Mouse (Mus musculus) embryonic facial prominence, embryonic 15.5 days (tissue): ENCODE results near the gene Crkl. TPM values are rescaled to one million over a fixed set of nuclear protein-coding genes. Genes with fewer than 3 reads are reported as not detected.
A peak's percentile ranks its signal among the peaks of the same experiment; 100 is the strongest.

Source experiments
- ATAC-seq: fragments of 200-750 bp; cut with Nextera tagmentation; 2 replicates; pipeline ENCODE4 v1.8.0; 2017; ENCODE audit warnings: low read depth, moderate TSS enrichment; ENCODE audit not compliant: insufficient number of reproducible peaks, low FRiP score, low TSS enrichment
- H3K27ac ChIP-seq: fragments of 300-500 bp; sonication (generic); replicated peaks from 2 replicates; pipeline ENCODE4 v1.5.1; 2015; ENCODE audit warnings: mild to moderate bottlenecking, inconsistent platforms
- H3K27me3 ChIP-seq: fragments of 300-500 bp; sonication (generic); 2 replicates; pipeline ENCODE4 v1.6.1; 2015; ENCODE audit warnings: inconsistent platforms
- H3K36me3 ChIP-seq: fragments of 300-500 bp; sonication (generic); 2 replicates; pipeline ENCODE4 v1.6.1; 2015; ENCODE audit warnings: mild to moderate bottlenecking, inconsistent platforms
- H3K4me1 ChIP-seq: fragments of 300-500 bp; sonication (generic); 2 replicates; pipeline ENCODE4 v1.6.1; 2015; ENCODE audit warnings: inconsistent platforms
- H3K4me2 ChIP-seq: fragments of 300-500 bp; sonication (generic); replicated peaks from 2 replicates; pipeline ENCODE4 v1.6.1; 2015; ENCODE audit warnings: mild to moderate bottlenecking, inconsistent platforms
- H3K4me3 ChIP-seq: fragments of 300-500 bp; sonication (generic); replicated peaks from 2 replicates; pipeline ENCODE4 v1.5.1; 2015; ENCODE audit warnings: mild to moderate bottlenecking, inconsistent platforms
- H3K9ac ChIP-seq: fragments of 300-500 bp; sonication (generic); 2 replicates; pipeline ENCODE4 v1.6.1; 2015; ENCODE audit warnings: inconsistent platforms
- H3K9me3 ChIP-seq: fragments of 300-500 bp; sonication (generic); replicated peaks from 2 replicates; pipeline ENCODE4 v1.6.1; 2016; ENCODE audit warnings: inconsistent platforms
- WGBS: fragments of 180-500 bp; shearing (Covaris S2); methylation state at CpG from one replicate; pipeline ENCODE4 v1.1.7; 2015; 5-methylcytosine and 5-hydroxymethylcytosine counted together
- polyA plus RNA-seq: library from polyadenylated mRNA; unstranded; fragments of >200 nt; fragmentation: Nextera tagmentation; extraction: Ambion mirVana; gene quantifications from 2 replicates; pipeline ENCODE4 v1.2.1, GENCODE M21; 2015

Crkl gene
- polyA plus RNA-seq, 1 experiment from 2014 or later: 73.1 TPM

GRCm38 (mm10) chr16:17530640-17531288 lies 79.0 kb downstream of the Crkl start, which contains the start of gene Thap7:
Gene Thap7 (minus strand): TSS chr16:17531136.
- no peaks in the 10 kb centered on the region for H3K27me3 ChIP-seq
- H3K4me1 ChIP-seq: peaks cover 22% of the 10 kb centered on the region
- peak within 1 kb of the TSS; percentile 75 for H3K4me2 ChIP-seq
- H3K4me3 ChIP-seq: peak within 1 kb of the TSS; percentile 63
- peaks cover 36% of the 10 kb centered on the region for H3K36me3 ChIP-seq
- H3K9ac ChIP-seq: peak within 1 kb of the TSS; percentile 58
- H3K9me3 ChIP-seq: no peaks in the 10 kb centered on the region
- ATAC-seq: peak; percentile 96
- peak within 1 kb of the TSS; percentile 97 for H3K27ac ChIP-seq
- under 1% methylated on average over 67 of the region's 67 CpGs for WGBS

DNA sequence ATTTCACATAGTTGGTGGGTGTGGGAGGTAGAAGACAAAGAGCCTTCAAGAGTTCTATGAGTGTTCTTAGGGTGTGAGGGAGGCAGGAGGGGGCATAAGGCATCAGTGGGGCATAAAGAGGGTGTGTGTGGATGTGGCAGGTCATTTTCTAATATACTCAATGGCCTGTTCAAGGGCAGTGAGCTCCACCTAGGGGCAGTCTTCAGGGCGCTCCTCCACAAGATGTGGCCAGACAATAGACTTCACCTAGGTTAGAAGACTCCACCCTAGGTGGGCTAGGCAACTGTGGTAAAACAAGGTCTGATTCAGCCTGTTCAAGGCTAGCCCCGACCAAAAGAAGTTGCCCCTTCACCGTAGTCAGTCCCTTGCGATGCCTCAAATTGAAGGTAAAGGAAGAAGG lies 80.5 kb downstream of the Crkl start:
- Histone ChIP-seq H3K4me2 (no peak overlapping the region), H3K4me3 (no peak overlapping the region), H3K9ac (no peak overlapping the region), H3K27ac (no peak overlapping the region), H3K4me1 (peaks cover 22% of the 10 kb centered on the region), H3K36me3 (peaks cover 21% of the 10 kb centered on the region), H3K27me3 (no peaks in the 10 kb centered on the region), H3K9me3 (no peaks in the 10 kb centered on the region)
- no peak for ATAC-seq
- WGBS: 51% methylated on average over 4 of the region's 4 CpGs

DNA sequence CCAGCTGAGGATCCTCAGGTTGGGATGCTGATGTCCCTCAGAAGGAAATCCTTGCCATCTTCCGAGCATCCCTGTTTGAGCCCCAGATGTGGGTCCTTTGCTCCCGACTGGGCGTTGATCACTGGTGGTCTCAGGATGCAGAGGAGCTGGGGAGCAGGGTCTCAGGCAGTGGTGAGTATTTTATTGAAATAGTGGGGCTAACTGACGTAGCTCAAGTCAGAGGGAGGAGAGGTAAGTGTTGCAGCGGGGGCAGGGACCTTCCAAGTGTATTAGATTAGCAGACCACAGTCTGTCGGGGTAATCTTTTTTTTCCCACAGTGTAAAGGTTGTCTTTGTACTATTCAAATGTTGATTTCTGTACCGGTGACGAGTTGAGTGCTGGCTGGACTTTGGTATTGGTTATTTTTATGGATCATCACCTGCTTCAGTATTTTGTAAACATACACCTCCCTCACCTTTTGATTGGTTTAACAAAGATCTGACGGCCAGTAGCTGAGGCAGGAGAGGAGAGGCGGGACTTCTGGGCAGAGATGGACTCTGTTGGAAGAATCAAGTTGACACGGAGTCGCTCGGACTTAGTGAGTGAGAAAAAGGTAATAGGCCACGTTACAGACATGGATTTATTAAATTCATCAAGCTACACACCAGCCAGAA lies 81.0 kb downstream of the Crkl start:
- peaks cover 22% of the 10 kb centered on the region for H3K4me1 ChIP-seq
- no peak overlapping the region for H3K9ac ChIP-seq
- no peaks in the 10 kb centered on the region for H3K27me3 ChIP-seq
- no peak for ATAC-seq
- no peak overlapping the region for H3K4me3 ChIP-seq
- no peak overlapping the region for H3K4me2 ChIP-seq
- no peak overlapping the region for H3K27ac ChIP-seq
- 72% methylated on average over 14 of the region's 14 CpGs for WGBS
- no peaks in the 10 kb centered on the region for H3K9me3 ChIP-seq
- H3K36me3 ChIP-seq: peaks cover 16% of the 10 kb centered on the region

DNA sequence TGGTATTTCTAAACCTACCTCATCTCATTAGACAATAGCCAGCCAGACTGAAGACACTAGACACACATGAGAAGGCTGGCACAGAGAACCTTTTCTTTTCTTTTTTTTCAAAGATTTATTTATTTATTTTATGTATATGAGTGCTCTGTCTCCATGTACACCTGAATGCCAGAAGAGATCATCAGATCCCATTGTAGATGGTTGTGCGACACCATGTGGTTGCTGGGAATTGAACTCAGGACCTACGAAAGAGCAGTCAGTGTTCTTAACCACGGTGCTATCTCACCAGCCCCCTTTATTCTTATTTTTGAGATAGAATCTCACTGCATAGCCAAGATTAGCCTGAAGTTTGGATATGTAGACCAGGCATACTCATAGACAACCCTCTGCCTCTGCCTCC lies 84.8 kb downstream of the Crkl start:
- Histone ChIP-seq H3K9me3 (no peaks in the 10 kb centered on the region), H3K4me3 (no peak overlapping the region), H3K36me3 (no peaks in the 10 kb centered on the region), H3K9ac (no peak overlapping the region), H3K27ac (no peak overlapping the region), H3K27me3 (peaks cover 4% of the 10 kb centered on the region; the same call in 1 of the 2 replicates), H3K4me2 (no peak overlapping the region), H3K4me1 (peaks cover 5% of the 10 kb centered on the region)
- no peak for ATAC-seq
- 89% methylated on average over 3 of the region's 3 CpGs for whole genome bisulfite sequencing

Other genes with a start within 250 kb of the Crkl start
- gene Ube2l3, start 249.3 kb upstream of the Crkl start, polyA plus RNA-seq: 304 and 312 TPM in 2 replicates
- gene Rimbp3, start 243.4 kb upstream of the Crkl start, polyA plus RNA-seq: 0.46 and 0.57 TPM in 2 replicates
- gene Hic2, start 218.4 kb upstream of the Crkl start, polyA plus RNA-seq: 4.8 and 5.6 TPM in 2 replicates
- 14.5 and 15.2 TPM in 2 replicates for gene Tmem191c, start 175.9 kb upstream of the Crkl start, polyA plus RNA-seq
- 0.31 and 0.59 TPM in 2 replicates for gene Serpind1, start 120.6 kb upstream of the Crkl start, polyA plus RNA-seq
- gene Snap29, start 46.0 kb upstream of the Crkl start, polyA plus RNA-seq: 17.0 and 17.9 TPM in 2 replicates
- 29.4 and 29.5 TPM in 2 replicates for gene Pi4ka, start 45.7 kb upstream of the Crkl start, polyA plus RNA-seq
- gene Aifm3, start 37.6 kb downstream of the Crkl start, polyA plus RNA-seq: 2.1 and 4.3 TPM in 2 replicates
- gene Lztr1, start 56.7 kb downstream of the Crkl start, polyA plus RNA-seq: 89.9 and 91.4 TPM in 2 replicates
- gene Thap7, start 79.1 kb downstream of the Crkl start, polyA plus RNA-seq: 65.4 and 69.5 TPM in 2 replicates
- gene Lrrc74b, start 109.3 kb downstream of the Crkl start, polyA plus RNA-seq: 3.1 and 7.8 TPM in 2 replicates
- gene P2rx6, start 109.9 kb downstream of the Crkl start, polyA plus RNA-seq: 0.70 and 0.99 TPM in 2 replicates
- gene Slc7a4, start 131.2 kb downstream of the Crkl start, polyA plus RNA-seq: 8.6 and 9.4 TPM in 2 replicates
- gene Smpd4, start 167.4 kb downstream of the Crkl start, polyA plus RNA-seq: 28.1 and 32.5 TPM in 2 replicates
- gene Ccdc74a, start 194.5 kb downstream of the Crkl start, polyA plus RNA-seq: 15.4 and 15.9 TPM in 2 replicates